In genomic region chr8:46246346-46246745, GRCm38 (mm10) we compare ENCODE assay signal across 17 mouse cellular contexts. TPM values are rescaled to one million over a fixed set of nuclear protein-coding genes. Genes with fewer than 3 reads are reported as not detected.
DNase-seq lines count a peak whose midpoint lies in the region; ATAC-seq and TF ChIP-seq lines count a peak whose summit lies in the region.
"Had no signal": no experiment of that assay in that cellular context is flagged by ENCODE, and none has a peak within 500 bp of the region (broad histone marks: within the 10 kb centered on the region; RNA-seq: fewer than 3 reads in every experiment).

No protein-coding gene starts in this region.

- H3K27ac ChIP-seq in heart, embryonic 10.5 days, result peak overlapping the region; percentile 64
- H3K27ac ChIP-seq in midbrain, embryonic 10.5 days (replicated peaks), result no peak overlapping the region
- H3K27ac ChIP-seq in midbrain, embryonic 14.5 days (replicated peaks; ENCODE audit: low read depth, low read length), result no peak overlapping the region
- peak overlapping the region; percentile 60; the same call in 1 of the 2 replicates for H3K27ac ChIP-seq in testis, adult 2 months (ENCODE audit: control insufficient read depth, insufficient read depth, low read depth, low read length)
- H3K27ac ChIP-seq in kidney, embryonic 15.5 days, result no peak overlapping the region
- H3K27ac ChIP-seq: forebrain, embryonic 12.5 days; layer of hippocampus, adult 2 months had no signal

- H3K9me3 ChIP-seq in heart, embryonic 10.5 days, result no peaks in the 10 kb centered on the region
- no peaks in the 10 kb centered on the region; the same call in 1 of the 2 replicates for H3K9me3 ChIP-seq in midbrain, embryonic 10.5 days (replicated peaks)
- no peaks in the 10 kb centered on the region for H3K9me3 ChIP-seq in midbrain, embryonic 14.5 days (ENCODE audit: control insufficient read depth, low read length)
- no peaks in the 10 kb centered on the region for H3K9me3 ChIP-seq in kidney, embryonic 15.5 days (replicated peaks)
- H3K9me3 ChIP-seq: forebrain, embryonic 12.5 days had no signal

- no peaks in the 10 kb centered on the region for H3K36me3 ChIP-seq in heart, embryonic 10.5 days
- no peaks in the 10 kb centered on the region for H3K36me3 ChIP-seq in midbrain, embryonic 10.5 days
- no peaks in the 10 kb centered on the region for H3K36me3 ChIP-seq in midbrain, embryonic 14.5 days (ENCODE audit: control insufficient read depth, insufficient read depth, low read length)
- H3K36me3 ChIP-seq in testis, adult 2 months (ENCODE audit: control insufficient read depth, insufficient read depth, low read length), result no peaks in the 10 kb centered on the region
- H3K36me3 ChIP-seq in kidney, embryonic 15.5 days, result no peaks in the 10 kb centered on the region
- H3K36me3 ChIP-seq: forebrain, embryonic 12.5 days had no signal

- H3K4me1 ChIP-seq in heart, embryonic 10.5 days, result peaks cover 22% of the 10 kb centered on the region; the same call in 1 of the 2 replicates
- peaks cover 26% of the 10 kb centered on the region for H3K4me1 ChIP-seq in midbrain, embryonic 10.5 days
- H3K4me1 ChIP-seq in midbrain, embryonic 14.5 days (ENCODE audit: control insufficient read depth, insufficient read depth, low read length), result no peaks in the 10 kb centered on the region
- H3K4me1 ChIP-seq in testis, adult 2 months (ENCODE audit: control insufficient read depth, insufficient read depth, low read length), result no peaks in the 10 kb centered on the region
- no peaks in the 10 kb centered on the region for H3K4me1 ChIP-seq in kidney, embryonic 15.5 days

- 0 out of 2 replicates have a peak, but pooled peaks have one; percentile 21 for TF ChIP-seq POLR2A in testis, adult 2 months (IDR thresholded peaks at IDR 0.05; ENCODE audit: control insufficient read depth, low read depth, low read length)

- no peak for DNase-seq in heart, embryonic 10.5 days (ENCODE audit: low spot score)
- DNase-seq in heart, postnatal 36 days, result no peak
- DNase-seq in midbrain, embryonic 10.5 days (ENCODE audit: low spot score), result peak; percentile 69
- no peak for DNase-seq in midbrain, embryonic 14.5 days
- DNase-seq in embryo, embryonic 11 days, result peak; percentile 48
- DNase-seq in right cerebral cortex, adult 18-20 months, result no peak
- DNase-seq: cerebellum, postnatal 10 days; kidney, adult 2 months; left cerebral cortex, postnatal 4 days; lung, embryonic 14.5 days; thymus, adult 2 months had no signal

- WGBS in heart, embryonic 10.5 days, result 25% methylated on average over 11 of the region's 11 CpGs
- WGBS in midbrain, embryonic 10.5 days, result 41% methylated on average over 11 of the region's 11 CpGs
- WGBS in midbrain, embryonic 14.5 days, result 15% methylated on average over 11 of the region's 11 CpGs
- 75% methylated on average over 11 of the region's 11 CpGs for WGBS in kidney, embryonic 15.5 days

- intact Hi-C loops in heart, postnatal 36 days (cut with DNase I), result loop anchor here (10.0 kb wide), 1 partner anchor 708 kb away; no protein-coding TSS in a partner anchor

- H3K9ac ChIP-seq in midbrain, embryonic 14.5 days (replicated peaks; ENCODE audit: low read length), result no peak overlapping the region
- no peak overlapping the region for H3K9ac ChIP-seq in kidney, embryonic 15.5 days
- H3K9ac ChIP-seq: forebrain, embryonic 12.5 days; lung, embryonic 14.5 days had no signal

- no peaks in the 10 kb centered on the region for H3K27me3 ChIP-seq in heart, embryonic 10.5 days (ENCODE audit: insufficient read depth, poor library complexity, severe bottlenecking)
- H3K27me3 ChIP-seq in midbrain, embryonic 10.5 days (ENCODE audit: low read depth, poor library complexity, severe bottlenecking), result peaks cover 95% of the 10 kb centered on the region
- 0 out of 2 replicates have a peak, but pooled peaks cover 2% of the 10 kb centered on the region for H3K27me3 ChIP-seq in midbrain, embryonic 14.5 days (ENCODE audit: control insufficient read depth, insufficient read depth, low read length)
- H3K27me3 ChIP-seq in testis, adult 2 months (ENCODE audit: control insufficient read depth, insufficient read depth, low read length), result no peaks in the 10 kb centered on the region
- H3K27me3 ChIP-seq in kidney, embryonic 15.5 days, result 0 out of 2 replicates have a peak, but pooled peaks cover 4% of the 10 kb centered on the region

- no peak for TF ChIP-seq CTCF in testis, adult 2 months (IDR thresholded peaks at IDR 0.05; ENCODE audit: control insufficient read depth, insufficient read depth, insufficient replicate concordance, low read depth, low read length)

- no peak for ATAC-seq in midbrain, embryonic 14.5 days (ENCODE audit: low FRiP score, low TSS enrichment)
- ATAC-seq in kidney, embryonic 15.5 days (replicated peaks; ENCODE audit: low FRiP score), result no peak

- no peak overlapping the region for H3K4me2 ChIP-seq in midbrain, embryonic 14.5 days (ENCODE audit: low read length)
- no peak overlapping the region for H3K4me2 ChIP-seq in kidney, embryonic 15.5 days
- H3K4me2 ChIP-seq: forebrain, embryonic 12.5 days; lung, embryonic 14.5 days had no signal

- peak overlapping the region; percentile 27; the same call in 1 of the 2 replicates for H3K4me3 ChIP-seq in heart, embryonic 10.5 days
- H3K4me3 ChIP-seq in midbrain, embryonic 10.5 days, result no peak overlapping the region
- no peak overlapping the region for H3K4me3 ChIP-seq in midbrain, embryonic 14.5 days (replicated peaks; ENCODE audit: low read depth, low read length)
- H3K4me3 ChIP-seq in testis, adult 2 months (ENCODE audit: control insufficient read depth, low read depth, low read length), result no peak overlapping the region
- H3K4me3 ChIP-seq in kidney, embryonic 15.5 days (replicated peaks), result no peak overlapping the region
- H3K4me3 ChIP-seq: forebrain, embryonic 12.5 days; layer of hippocampus, adult 2 months had no signal

RNA-seq across cellular contexts. Expression of gene Slc25a4, which starts 35.3 kb away (rescaled TPM):
- 1,300 and 1,795 TPM in 2 replicates for polyA plus RNA-seq in heart, embryonic 10.5 days (2016; fragmentation: Nextera tagmentation; extraction: Ambion mirVana)
- 1,000 to 10,000 TPM; 5,098 to 5,396 TPM for total RNA-seq in heart, postnatal 36 days (2021)
- 505 and 511 TPM in 2 replicates for polyA plus RNA-seq in midbrain, embryonic 10.5 days (2016; fragmentation: Nextera tagmentation; extraction: Ambion mirVana)
- polyA plus RNA-seq in midbrain, embryonic 14.5 days (2014; fragmentation: Nextera tagmentation; extraction: Ambion mirVana), result 795 and 885 TPM in 2 replicates
- polyA plus RNA-seq in testis, adult 2 months (2012; rRNA removed), result 34.6 and 39.0 TPM in 2 replicates
- polyA plus RNA-seq in kidney, embryonic 15.5 days (2015; fragmentation: Nextera tagmentation; extraction: Ambion mirVana), result 561 and 585 TPM in 2 replicates

RNA-seq across cellular contexts. Expression of gene Helt, which starts 48.1 kb away (rescaled TPM):
- polyA plus RNA-seq in heart, embryonic 10.5 days (2016; fragmentation: Nextera tagmentation; extraction: Ambion mirVana), result not detected in 2 replicates
- total RNA-seq in heart, postnatal 36 days (2021), result 1 to 10 TPM; 1.4 to 3.9 TPM
- polyA plus RNA-seq in midbrain, embryonic 10.5 days (2016; fragmentation: Nextera tagmentation; extraction: Ambion mirVana), result 32.2 and 64.1 TPM in 2 replicates
- polyA plus RNA-seq in midbrain, embryonic 14.5 days (2014; fragmentation: Nextera tagmentation; extraction: Ambion mirVana), result 9.6 and 10.2 TPM in 2 replicates
- 3.6 and 4.7 TPM in 2 replicates for polyA plus RNA-seq in testis, adult 2 months (2012; rRNA removed)
- polyA plus RNA-seq in kidney, embryonic 15.5 days (2015; fragmentation: Nextera tagmentation; extraction: Ambion mirVana), result not detected in 2 replicates
- total RNA-seq: hematopoietic stem cell, adult 5-6 weeks; layer of hippocampus, adult 2 months; megakaryocyte, adult 5-6 weeks had no signal
- polyA plus RNA-seq: kidney, adult 2 months; lung, embryonic 14.5 days; thymus, adult 2 months had no signal

Comparison
In these comparisons a context has a peak if more than half of its experiments do, and no peak if none do; other contexts are left out.
1. DNase-seq: peak in midbrain, embryonic 10.5 days (single experiment) and embryo, embryonic 11 days (single experiment); none in heart, embryonic 10.5 days (single experiment), heart, postnatal 36 days (0 of 2), midbrain, embryonic 14.5 days (single experiment) and right cerebral cortex, adult 18-20 months (single experiment).
2. H3K27ac ChIP-seq: peak in heart, embryonic 10.5 days (single experiment) and testis, adult 2 months (single experiment); none in midbrain, embryonic 10.5 days (single experiment), midbrain, embryonic 14.5 days (single experiment) and kidney, embryonic 15.5 days (single experiment).
3. RNA of gene Slc25a4, which starts 35.3 kb away (polyA plus RNA-seq): 1,300 to 1,795 TPM in heart, embryonic 10.5 days, 795 to 885 TPM in midbrain, embryonic 14.5 days, 561 to 585 TPM in kidney, embryonic 15.5 days and 505 to 511 TPM in midbrain, embryonic 10.5 days; 34.6 to 39.0 TPM in testis, adult 2 months; every median in the first group is over 10 times any median in the second.